Mouse (Mus musculus): Measurements from ENCODE around the gene Asb8. TPM values are rescaled to one million over a fixed set of nuclear protein-coding genes. Genes with fewer than 3 reads are reported as not detected.

The Asb8 gene
- polyA plus RNA-seq, 1 experiment from 2014 or later = 52.9 TPM

- Histone ChIP-seq H3K4me3 (peak overlapping the region; percentile 71), H3K4me2 (peak overlapping the region; percentile 69), H3K27ac (peak overlapping the region; percentile 89), H3K27me3 (no peaks in the 10 kb centered on the region), H3K9ac (peak overlapping the region; percentile 86), H3K36me3 (peaks cover 8% of the 10 kb centered on the region), H3K4me1 (replicated peaks) (peaks cover 27% of the 10 kb centered on the region), H3K9me3 (no peaks in the 10 kb centered on the region)
- ATAC-seq (ENCODE audit: low FRiP score) = peak; percentile 95
- 3% methylated on average over 37 of the region's 37 CpGs for WGBS
Measured at GRCm38 (mm10) chr15:98108297-98109152, 56.9 kb downstream of the Asb8 start.

- ATAC-seq (ENCODE audit: low FRiP score) = peak; percentile 29
Measured at GRCm38 (mm10) chr15:98107703-98108296, 57.6 kb downstream of the Asb8 start.

GRCm38 (mm10) chr15:98107230-98107629 lies 58.2 kb downstream of the Asb8 start:
- WGBS = 86% methylated on average over 6 of the region's 6 CpGs
- no peak for ATAC-seq (ENCODE audit: low FRiP score)
- 0 out of 2 replicates have a peak overlapping the region, but pooled peaks have one; percentile 86 for H3K9ac ChIP-seq
- H3K36me3 ChIP-seq = peaks cover under 1% of the 10 kb centered on the region
- no peak overlapping the region for H3K4me3 ChIP-seq
- peaks cover 27% of the 10 kb centered on the region for H3K4me1 ChIP-seq (replicated peaks)
- no peak overlapping the region; the same call in 1 of the 2 replicates for H3K27ac ChIP-seq
- no peaks in the 10 kb centered on the region for H3K27me3 ChIP-seq
- peak overlapping the region; percentile 69; the same call in 1 of the 2 replicates for H3K4me2 ChIP-seq
- no peaks in the 10 kb centered on the region for H3K9me3 ChIP-seq

More at GRCm38 (mm10) chr15:98107703-98108296, 57.6 kb downstream of the Asb8 start:
- peak overlapping the region; percentile 86 for H3K9ac ChIP-seq
- H3K27me3 ChIP-seq = no peaks in the 10 kb centered on the region
- peaks cover 6% of the 10 kb centered on the region for H3K36me3 ChIP-seq
- peaks cover 27% of the 10 kb centered on the region for H3K4me1 ChIP-seq (replicated peaks)
- H3K4me2 ChIP-seq = peak overlapping the region; percentile 69
- no peaks in the 10 kb centered on the region for H3K9me3 ChIP-seq
- H3K4me3 ChIP-seq = peak overlapping the region; percentile 71
- H3K27ac ChIP-seq = peak overlapping the region; percentile 89
- 37% methylated on average over 11 of the region's 11 CpGs for WGBS

- H3K4me1 ChIP-seq (replicated peaks) = peaks cover 27% of the 10 kb centered on the region
- H3K27ac ChIP-seq = no peak overlapping the region
- WGBS = 84% methylated on average over 6 of the region's 6 CpGs
- H3K4me2 ChIP-seq = no peak overlapping the region
- ATAC-seq (ENCODE audit: low FRiP score) = no peak
- no peaks in the 10 kb centered on the region for H3K27me3 ChIP-seq
- H3K9me3 ChIP-seq = no peaks in the 10 kb centered on the region
- H3K9ac ChIP-seq = no peak overlapping the region
- H3K4me3 ChIP-seq = no peak overlapping the region
- no peaks in the 10 kb centered on the region for H3K36me3 ChIP-seq
Measured at GRCm38 (mm10) chr15:98106506-98106905, 58.9 kb downstream of the Asb8 start.

GRCm38 (mm10) chr15:98102401-98102800 lies 63.0 kb downstream of the Asb8 start:
- peaks cover under 1% of the 10 kb centered on the region; the same call in 1 of the 2 replicates for H3K4me1 ChIP-seq (replicated peaks)
- no peak overlapping the region for H3K27ac ChIP-seq
- 90% methylated on average over 6 of the region's 6 CpGs for WGBS
- H3K27me3 ChIP-seq = 0 out of 2 replicates have a peak, but pooled peaks cover 6% of the 10 kb centered on the region
- no peaks in the 10 kb centered on the region for H3K9me3 ChIP-seq
- no peak overlapping the region for H3K4me3 ChIP-seq
- H3K36me3 ChIP-seq = no peaks in the 10 kb centered on the region
- H3K9ac ChIP-seq = no peak overlapping the region
- H3K4me2 ChIP-seq = no peak overlapping the region
- ATAC-seq (ENCODE audit: low FRiP score) = no peak

GRCm38 (mm10) chr15:98098519-98098918 lies 66.9 kb downstream of the Asb8 start:
- H3K4me3 ChIP-seq = no peak overlapping the region
- H3K4me2 ChIP-seq = no peak overlapping the region
- WGBS = 92% methylated on average over 9 of the region's 9 CpGs
- no peak overlapping the region for H3K9ac ChIP-seq
- H3K36me3 ChIP-seq = no peaks in the 10 kb centered on the region
- H3K27ac ChIP-seq = no peak overlapping the region
- H3K9me3 ChIP-seq = no peaks in the 10 kb centered on the region
- peaks cover 5% of the 10 kb centered on the region for H3K4me1 ChIP-seq (replicated peaks)
- H3K27me3 ChIP-seq = 0 out of 2 replicates have a peak, but pooled peaks cover 6% of the 10 kb centered on the region
- ATAC-seq (ENCODE audit: low FRiP score) = no peak

GRCm38 (mm10) chr15:98096957-98097356 lies 68.5 kb downstream of the Asb8 start:
- no peak overlapping the region for H3K9ac ChIP-seq
- H3K4me3 ChIP-seq = no peak overlapping the region
- WGBS = 45% methylated on average over 3 of the region's 3 CpGs
- H3K36me3 ChIP-seq = no peaks in the 10 kb centered on the region
- H3K4me1 ChIP-seq (replicated peaks) = peaks cover 11% of the 10 kb centered on the region
- H3K27me3 ChIP-seq = 0 out of 2 replicates have a peak, but pooled peaks cover 6% of the 10 kb centered on the region
- H3K9me3 ChIP-seq = no peaks in the 10 kb centered on the region
- ATAC-seq (ENCODE audit: low FRiP score) = no peak
- H3K4me2 ChIP-seq = no peak overlapping the region
- H3K27ac ChIP-seq = no peak overlapping the region

GRCm38 (mm10) chr15:98094905-98095304 lies 70.5 kb downstream of the Asb8 start:
- 91% methylated on average over 12 of the region's 12 CpGs for WGBS

GRCm38 (mm10) chr15:98093121-98094011 lies 72.1 kb downstream of the Asb8 start, which contains the start of gene Senp1:
TSS of gene Senp1 (minus strand) at chr15:98093744.
- Histone ChIP-seq H3K4me1 (replicated peaks) (peaks cover 21% of the 10 kb centered on the region), H3K9me3 (no peaks in the 10 kb centered on the region), H3K4me2 (peak within 1 kb of the TSS; percentile 76), H3K4me3 (peak within 1 kb of the TSS; percentile 89), H3K27ac (peak within 1 kb of the TSS; percentile 95), H3K27me3 (no peaks in the 10 kb centered on the region), H3K36me3 (0 out of 2 replicates have a peak, but pooled peaks cover 3% of the 10 kb centered on the region), H3K9ac (peak within 1 kb of the TSS; percentile 92)
- WGBS = under 1% methylated on average over 56 of the region's 58 CpGs
- peak; percentile 92 for ATAC-seq (ENCODE audit: low FRiP score)

More at GRCm38 (mm10) chr15:98094905-98095304, 70.5 kb downstream of the Asb8 start:
- no peak overlapping the region for H3K4me3 ChIP-seq
- H3K36me3 ChIP-seq = no peaks in the 10 kb centered on the region
- ATAC-seq (ENCODE audit: low FRiP score) = no peak
- 0 out of 2 replicates have a peak, but pooled peaks cover 2% of the 10 kb centered on the region for H3K27me3 ChIP-seq
- no peak overlapping the region for H3K27ac ChIP-seq
- no peak overlapping the region for H3K9ac ChIP-seq
- H3K9me3 ChIP-seq = no peaks in the 10 kb centered on the region
- no peak overlapping the region for H3K4me2 ChIP-seq
- H3K4me1 ChIP-seq (replicated peaks) = peaks cover 21% of the 10 kb centered on the region

- ATAC-seq (ENCODE audit: low FRiP score) = no peak
- H3K27me3 ChIP-seq = no peaks in the 10 kb centered on the region
- peak within 1 kb of the TSS; percentile 89 for H3K4me3 ChIP-seq
- no peaks in the 10 kb centered on the region for H3K9me3 ChIP-seq
- H3K4me2 ChIP-seq = peak within 1 kb of the TSS; percentile 76
- peak within 1 kb of the TSS; percentile 95 for H3K27ac ChIP-seq
- H3K9ac ChIP-seq = peak within 1 kb of the TSS; percentile 92
- H3K36me3 ChIP-seq = peaks cover 9% of the 10 kb centered on the region; the same call in 1 of the 2 replicates
- H3K4me1 ChIP-seq (replicated peaks) = peaks cover 21% of the 10 kb centered on the region
- under 1% methylated on average over 30 of the region's 30 CpGs for WGBS
Measured at GRCm38 (mm10) chr15:98092372-98093120, 72.9 kb downstream of the Asb8 start, which contains the start of gene Pfkm. TSS of gene Pfkm (plus strand) at chr15:98092589.

GRCm38 (mm10) chr15:98091841-98092240 lies 73.6 kb downstream of the Asb8 start:
- Histone ChIP-seq H3K4me3 (peak overlapping the region; percentile 89), H3K27me3 (no peaks in the 10 kb centered on the region), H3K4me1 (replicated peaks) (peaks cover 21% of the 10 kb centered on the region), H3K9me3 (no peaks in the 10 kb centered on the region), H3K4me2 (peak overlapping the region; percentile 76), H3K27ac (no peak overlapping the region), H3K9ac (peak overlapping the region; percentile 92), H3K36me3 (peaks cover 9% of the 10 kb centered on the region; the same call in 1 of the 2 replicates)
- 33% methylated on average over 4 of the region's 4 CpGs for WGBS
- ATAC-seq (ENCODE audit: low FRiP score) = no peak
